In genomic region chr9:45429951-45430697, GRCm38 (mm10) we compare ENCODE assay signal across 8 mouse cellular contexts. TPM values are rescaled to one million over a fixed set of nuclear protein-coding genes. Genes with fewer than 3 reads are reported as not detected.
DNase-seq lines count a peak whose midpoint lies in the region; ATAC-seq and TF ChIP-seq lines count a peak whose summit lies in the region.

No protein-coding gene starts in this region.

- H3K9ac ChIP-seq in heart, postnatal 0 days (replicated peaks; ENCODE audit: low read depth, low read length): no peak overlapping the region
- peak overlapping the region; percentile 46 for H3K9ac ChIP-seq in embryonic facial prominence, embryonic 14.5 days (ENCODE audit: low read depth, low read length)
- peak overlapping the region; percentile 73 for H3K9ac ChIP-seq in neural tube, embryonic 14.5 days (replicated peaks; ENCODE audit: low read depth, low read length)

- peaks cover 8% of the 10 kb centered on the region; the same call in 1 of the 2 replicates for H3K4me1 ChIP-seq in heart, postnatal 0 days (ENCODE audit: control insufficient read depth, insufficient read depth)
- H3K4me1 ChIP-seq in embryonic facial prominence, embryonic 14.5 days (ENCODE audit: control insufficient read depth, insufficient read depth, low read length): no peaks in the 10 kb centered on the region; the same call in 1 of the 2 replicates
- H3K4me1 ChIP-seq in neural tube, embryonic 14.5 days (ENCODE audit: control insufficient read depth, insufficient read depth, low read length): peaks cover 23% of the 10 kb centered on the region

- peak overlapping the region; percentile 54 for H3K4me2 ChIP-seq in heart, postnatal 0 days (ENCODE audit: low read depth, low read length)
- peak overlapping the region; percentile 82 for H3K4me2 ChIP-seq in embryonic facial prominence, embryonic 14.5 days (ENCODE audit: low read depth, low read length)
- peak overlapping the region; percentile 61 for H3K4me2 ChIP-seq in neural tube, embryonic 14.5 days (ENCODE audit: low read depth, low read length)

- DNase-seq in heart, postnatal 0 days (ENCODE audit: low spot score): no peak
- no peak for DNase-seq in heart, postnatal 25 days (ENCODE audit: low spot score)
- peak; percentile 12 to 20 for DNase-seq in adrenal gland, postnatal 36 days
- no peak for DNase-seq in embryonic facial prominence, embryonic 14.5 days (ENCODE audit: low spot score)
- peak; percentile 45 to 69 for DNase-seq in layer of hippocampus, postnatal 14 days (ENCODE audit: low spot score in 2 of 2)
- no peak for DNase-seq in T-cell, adult 2 months (ENCODE audit: low spot score)
- no peak for DNase-seq in lung, postnatal 10 days

- H3K36me3 ChIP-seq in heart, postnatal 0 days (replicated peaks; ENCODE audit: control insufficient read depth, insufficient read depth, low read length): no peaks in the 10 kb centered on the region
- no peaks in the 10 kb centered on the region for H3K36me3 ChIP-seq in embryonic facial prominence, embryonic 14.5 days (ENCODE audit: control insufficient read depth, insufficient read depth, low read length)
- no peaks in the 10 kb centered on the region for H3K36me3 ChIP-seq in neural tube, embryonic 14.5 days (ENCODE audit: control insufficient read depth, insufficient read depth, low read length)

- no peak for ATAC-seq in heart, postnatal 0 days (ENCODE audit: insufficient read depth, low read depth)
- ATAC-seq in embryonic facial prominence, embryonic 14.5 days (ENCODE audit: low read depth): peak; percentile 73; the same call in 1 of the 2 replicates
- peak; percentile 60 for ATAC-seq in neural tube, embryonic 14.5 days (ENCODE audit: low read depth)

- H3K9me3 ChIP-seq in heart, postnatal 0 days (replicated peaks; ENCODE audit: control insufficient read depth, low read length): no peaks in the 10 kb centered on the region
- H3K9me3 ChIP-seq in embryonic facial prominence, embryonic 14.5 days (ENCODE audit: control insufficient read depth, low read length): no peaks in the 10 kb centered on the region
- no peaks in the 10 kb centered on the region for H3K9me3 ChIP-seq in neural tube, embryonic 14.5 days (ENCODE audit: control insufficient read depth, low read length)

- H3K27ac ChIP-seq in heart, postnatal 0 days (ENCODE audit: low read depth): no peak overlapping the region
- no peak overlapping the region for H3K27ac ChIP-seq in embryonic facial prominence, embryonic 14.5 days (replicated peaks; ENCODE audit: low read depth, low read length)
- H3K27ac ChIP-seq in neural tube, embryonic 14.5 days (ENCODE audit: low read depth, low read length): peak overlapping the region; percentile 87

- H3K4me3 ChIP-seq in heart, postnatal 0 days (ENCODE audit: low read depth, low read length): peak overlapping the region; percentile 35
- H3K4me3 ChIP-seq in embryonic facial prominence, embryonic 14.5 days (ENCODE audit: low read depth, low read length): peak overlapping the region; percentile 47
- peak overlapping the region; percentile 65 for H3K4me3 ChIP-seq in neural tube, embryonic 14.5 days (ENCODE audit: low read depth, low read length)

- TF ChIP-seq EP300 in heart, postnatal 0 days (IDR thresholded peaks at IDR 0.05; ENCODE audit: low read depth): no peak

- intact Hi-C loops in heart, postnatal 25 days (cut with DNase I): no loop called here

- WGBS in heart, postnatal 0 days: 4% methylated on average over 33 of the region's 54 CpGs
- WGBS in embryonic facial prominence, embryonic 14.5 days: 5% methylated on average over 20 of the region's 54 CpGs
- WGBS in neural tube, embryonic 14.5 days: 4% methylated on average over 37 of the region's 54 CpGs

- peaks cover 63% of the 10 kb centered on the region for H3K27me3 ChIP-seq in heart, postnatal 0 days (ENCODE audit: control insufficient read depth, insufficient read depth, low read length)
- peaks cover 47% of the 10 kb centered on the region for H3K27me3 ChIP-seq in embryonic facial prominence, embryonic 14.5 days (replicated peaks; ENCODE audit: control insufficient read depth, insufficient read depth, low read length)
- H3K27me3 ChIP-seq in neural tube, embryonic 14.5 days (ENCODE audit: control insufficient read depth, insufficient read depth, low read length): peaks cover 15% of the 10 kb centered on the region

- no peak for TF ChIP-seq CTCF in heart, postnatal 0 days (IDR thresholded peaks at IDR 0.05; ENCODE audit: low read depth)

RNA-seq across cellular contexts. Expression of gene Dscaml1, which starts 3.7 kb away (rescaled TPM):
- total RNA-seq in heart, postnatal 0 days (2014; rRNA removed; ENCODE audit: low replicate concordance): 0.84 TPM in 1 of 2 replicates, not detected in the other
- polyA plus RNA-seq in heart, postnatal 0 days (2015; fragmentation: Nextera tagmentation; extraction: Ambion mirVana): 0.04 and 0.07 TPM in 2 replicates
- not detected for total RNA-seq in heart, postnatal 25 days (2021)
- 1 to 10 TPM in 1 of 2 experiments, under 1 TPM in 1; 0.50 to 1.4 TPM for total RNA-seq in adrenal gland, postnatal 36 days (2021)
- polyA plus RNA-seq in embryonic facial prominence, embryonic 14.5 days (2014; fragmentation: Nextera tagmentation; extraction: Ambion mirVana): 0.86 and 1.1 TPM in 2 replicates
- 10 to 100 TPM; 73.7 to 75.4 TPM for total RNA-seq in layer of hippocampus, postnatal 14 days (2021)
- polyA plus RNA-seq in neural tube, embryonic 14.5 days (2014; fragmentation: Nextera tagmentation; extraction: Ambion mirVana): 18.3 and 24.3 TPM in 2 replicates

RNA-seq across cellular contexts. Expression of gene Fxyd2, which starts 30.7 kb away (rescaled TPM):
- not detected in 2 replicates for total RNA-seq in heart, postnatal 0 days (2014; rRNA removed; ENCODE audit: low replicate concordance)
- polyA plus RNA-seq in heart, postnatal 0 days (2015; fragmentation: Nextera tagmentation; extraction: Ambion mirVana): 0.70 and 0.71 TPM in 2 replicates
- total RNA-seq in heart, postnatal 25 days (2021): 1 to 10 TPM; 1.5 to 2.7 TPM
- 1 to 10 TPM; 2.4 to 4.8 TPM for total RNA-seq in adrenal gland, postnatal 36 days (2021)
- polyA plus RNA-seq in embryonic facial prominence, embryonic 14.5 days (2014; fragmentation: Nextera tagmentation; extraction: Ambion mirVana): 5.3 and 5.4 TPM in 2 replicates
- 1 to 10 TPM; 7.8 to 8.3 TPM for total RNA-seq in layer of hippocampus, postnatal 14 days (2021)
- polyA plus RNA-seq in neural tube, embryonic 14.5 days (2014; fragmentation: Nextera tagmentation; extraction: Ambion mirVana): 9.6 and 9.9 TPM in 2 replicates

Comparison
In these comparisons a context has a peak if more than half of its experiments do, and no peak if none do; other contexts are left out.
1. DNase-seq: peak in adrenal gland, postnatal 36 days (2 of 2) and layer of hippocampus, postnatal 14 days (2 of 2); none in heart, postnatal 0 days (single experiment), heart, postnatal 25 days (single experiment), embryonic facial prominence, embryonic 14.5 days (single experiment), T-cell, adult 2 months (single experiment) and lung, postnatal 10 days (single experiment).
2. RNA of gene Dscaml1, which starts 3.7 kb away (total RNA-seq): 73.7 to 75.4 TPM in layer of hippocampus, postnatal 14 days; 0.50 to 1.4 TPM in adrenal gland, postnatal 36 days, 0.84 TPM in heart, postnatal 0 days and not detected in heart, postnatal 25 days; every median in the first group is over 10 times any median in the second.
3. Peak in every context shown above with its lines, with median percentiles within 50 percentile points of each other: H3K4me2 ChIP-seq and H3K4me3 ChIP-seq.